Mouse (Mus musculus): ENCODE measurements around the gene Sema4d.

Sema4d gene

GRCm38 (mm10) chr13:51641424-51641823 lies 152.1 kb downstream of the Sema4d start:
- DNase-seq (ENCODE audit: low spot score), result no peak

- DNase-seq (ENCODE audit: low spot score), result no peak
Measured at GRCm38 (mm10) chr13:51638958-51639357, 154.6 kb downstream of the Sema4d start.
